Mouse (Mus musculus) urinary bladder, postnatal 4 days (tissue): ENCODE data around the gene Prlh.
A peak's percentile ranks its signal among the peaks of the same experiment; 100 is the strongest.

Source experiments
- DNase-seq, 2 experiments: peaks; one replicate each; pipeline ENCODE4 v3.0.0; 2021 to 2022; ENCODE audit warnings: low spot score in 2 of 2

Prlh gene

DNA sequence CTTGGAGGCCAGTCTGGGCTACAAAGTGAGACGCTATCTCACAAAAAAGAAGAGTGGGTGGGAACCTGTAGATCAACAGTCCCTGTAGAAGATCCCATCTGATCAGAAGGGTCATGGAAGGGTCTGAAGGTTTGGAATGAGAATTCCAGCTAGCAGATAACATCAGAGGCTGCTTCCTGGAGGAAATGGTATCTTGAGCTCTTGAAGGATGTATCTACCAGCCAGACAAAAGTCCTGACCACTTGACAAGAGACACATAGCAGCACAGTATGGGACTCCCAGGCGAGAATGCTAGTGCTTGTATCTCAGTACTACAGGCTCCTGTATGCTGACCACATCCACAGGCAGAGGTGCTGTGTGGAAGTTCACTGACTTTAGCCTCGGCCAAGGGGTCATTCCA lies 48.2 kb downstream of the Prlh start:
- DNase-seq = no peak

DNA sequence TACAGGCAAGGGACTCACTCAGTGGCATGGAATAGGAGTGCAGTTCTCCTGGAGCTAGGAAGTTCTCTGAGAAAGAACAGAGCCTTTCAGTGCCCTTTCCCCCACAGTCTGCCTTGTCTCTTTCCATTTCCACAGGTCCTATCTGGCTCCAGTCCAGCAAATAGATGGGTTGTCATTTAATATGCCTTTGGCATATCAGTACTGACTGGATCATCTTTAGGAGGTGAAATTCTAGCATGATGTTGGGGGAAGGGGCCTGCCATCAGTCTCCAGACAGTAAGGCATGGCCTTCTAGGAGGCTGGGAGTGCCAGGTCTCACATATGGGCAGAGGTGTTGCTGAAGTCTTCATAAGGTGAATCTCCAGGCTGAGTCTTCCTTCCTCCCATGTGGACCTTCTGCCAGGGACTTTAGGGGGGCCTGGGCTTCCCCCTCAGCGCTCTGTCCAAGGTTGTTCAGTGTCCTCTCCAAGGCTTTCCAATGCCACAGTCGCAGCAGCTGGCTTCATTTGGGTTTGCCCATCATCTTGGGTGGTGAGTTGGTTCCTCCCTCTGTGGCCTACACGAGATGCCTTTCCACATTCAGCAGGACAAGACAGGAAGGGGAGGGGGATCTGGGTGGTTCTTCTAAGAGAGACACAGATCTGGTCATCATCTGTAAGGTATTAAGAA lies 49.1 kb downstream of the Prlh start:
- DNase-seq = peak in 1 of 2 experiments; percentile 41

DNA sequence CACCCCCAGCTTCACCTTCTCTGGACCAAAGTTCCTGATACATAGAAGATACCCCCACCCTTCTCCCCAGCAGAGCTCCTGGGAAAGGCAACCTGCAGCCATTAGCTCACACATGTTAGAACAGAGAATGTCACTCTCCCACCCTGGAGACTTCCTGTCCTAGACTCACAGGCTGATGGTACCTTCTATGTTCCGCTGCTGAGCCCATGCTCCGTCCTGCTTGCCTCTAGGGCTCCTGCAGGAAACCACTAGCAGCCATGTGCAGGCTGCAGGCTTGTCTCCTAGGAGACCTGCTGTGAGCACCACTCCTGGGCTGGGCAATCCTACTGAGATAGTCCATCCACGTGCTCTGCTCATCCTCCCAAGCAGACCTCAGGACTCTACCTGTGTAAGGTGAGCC lies 49.7 kb downstream of the Prlh start:
- DNase-seq = peak in 1 of 2 experiments; percentile 50
